Mouse (Mus musculus) liver, postnatal 0 days (tissue): ENCODE results near the gene Oxct2a. TPM values are rescaled to one million over a fixed set of nuclear protein-coding genes. Genes with fewer than 3 reads are reported as not detected.

Source experiments
- ATAC-seq: fragments of 200-750 bp; cut with Nextera tagmentation; 2 replicates; pipeline ENCODE4 v1.8.0; 2017; ENCODE audit warnings: mild to moderate bottlenecking, moderate library complexity
- DNase-seq: peaks from one replicate; pipeline ENCODE4 v3.0.0-alpha.2; 2016
- H3K27ac ChIP-seq: fragments of 300-500 bp; sonication (generic); 2 replicates; pipeline ENCODE4 v1.5.1; 2014; ENCODE audit warnings: antibody characterized with exemption, moderate library complexity, mild to moderate bottlenecking, low read depth
- H3K27me3 ChIP-seq: fragments of 300-500 bp; sonication (generic); 2 replicates; pipeline ENCODE4 v1.6.1; 2014; ENCODE audit warnings: low read length, control low read depth, mixed read lengths; ENCODE audit not compliant: insufficient read depth
- H3K36me3 ChIP-seq: fragments of 300-500 bp; sonication (generic); replicated peaks from 2 replicates; pipeline ENCODE4 v1.6.1; 2014; ENCODE audit warnings: mild to moderate bottlenecking, control low read depth, low read length, moderate library complexity, mixed read lengths; ENCODE audit not compliant: insufficient read depth
- H3K4me1 ChIP-seq: fragments of 300-500 bp; sonication (generic); 2 replicates; pipeline ENCODE4 v1.6.1; 2014; ENCODE audit warnings: antibody characterized with exemption, mild to moderate bottlenecking, control low read depth; ENCODE audit not compliant: insufficient read depth
- H3K4me2 ChIP-seq: fragments of 300-500 bp; sonication (generic); 2 replicates; pipeline ENCODE4 v1.6.1; 2014; ENCODE audit warnings: low read depth, mild to moderate bottlenecking, low read length, moderate library complexity, mixed read lengths
- H3K4me3 ChIP-seq: fragments of 300-500 bp; sonication (generic); 2 replicates; pipeline ENCODE4 v1.5.1; 2014; ENCODE audit warnings: low read depth, low read length
- H3K9ac ChIP-seq: fragments of 300-500 bp; sonication (generic); replicated peaks from 2 replicates; pipeline ENCODE4 v1.6.1; 2014; ENCODE audit warnings: mild to moderate bottlenecking, moderate library complexity
- H3K9me3 ChIP-seq: fragments of 300-500 bp; sonication (generic); 2 replicates; pipeline ENCODE4 v1.6.1; 2016; ENCODE audit warnings: mild to moderate bottlenecking, control low read depth, low read length, mixed read lengths
- CTCF ChIP-seq: sonication (generic); IDR thresholded peaks from 2 replicates; pipeline ENCODE4 v1.5.1; 2016; ENCODE audit warnings: antibody characterized with exemption, low read depth
- EP300 ChIP-seq: IDR thresholded peaks from 2 replicates; pipeline ENCODE4 v1.6.1; 2016; ENCODE audit warnings: antibody characterized with exemption, low read depth, mild to moderate bottlenecking
- WGBS: fragments of 180-500 bp; shearing (Covaris S2); extraction: QIAGEN DNeasy Blood & Tissue Kit; methylation state at CpG from one replicate; pipeline ENCODE4 v1.1.7; 2014; ENCODE audit not compliant: insufficient replicate concordance; 5-methylcytosine and 5-hydroxymethylcytosine counted together
- polyA plus RNA-seq: library from polyadenylated mRNA; unstranded; fragments of >200 nt; fragmentation: Nextera tagmentation; extraction: Ambion mirVana; gene quantifications from 2 replicates; pipeline ENCODE4 v1.2.1, GENCODE M21; 2015

Gene Oxct2a
- polyA plus RNA-seq, 1 experiment from 2014 or later = not detected

DNA sequence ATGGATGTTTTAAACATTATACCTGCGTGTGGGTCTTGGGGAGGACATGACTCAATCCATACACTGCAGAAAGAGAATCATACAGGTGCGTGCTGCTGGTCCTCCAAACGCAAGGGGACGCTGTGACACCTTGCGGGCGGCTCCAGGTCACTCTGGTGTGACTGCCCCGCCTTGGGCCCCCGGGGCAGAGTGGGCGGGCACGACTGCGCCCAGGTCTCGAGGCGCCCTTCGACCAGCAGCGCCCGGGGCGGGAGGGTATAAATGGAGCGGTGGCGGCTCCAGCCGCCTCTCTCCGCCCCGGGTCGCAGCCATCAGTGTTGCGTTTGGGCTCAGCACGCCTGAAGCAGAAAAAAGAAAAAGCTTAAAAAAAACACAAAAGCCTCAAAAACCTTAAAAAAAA, 40.9 kb downstream of the Oxct2a start:
- no peaks in the 10 kb centered on the region for H3K9me3 ChIP-seq
- peak overlapping the region; percentile 83; the same call in 1 of the 2 replicates for H3K4me2 ChIP-seq
- ATAC-seq = peak; percentile 91
- under 1% methylated on average over 25 of the region's 25 CpGs for WGBS
- H3K9ac ChIP-seq = peak overlapping the region; percentile 73
- peak overlapping the region; percentile 68 for H3K4me3 ChIP-seq
- peak overlapping the region; percentile 77 for H3K27ac ChIP-seq
- DNase-seq = peak; percentile 95
- H3K27me3 ChIP-seq = no peaks in the 10 kb centered on the region
- H3K4me1 ChIP-seq = peaks cover 34% of the 10 kb centered on the region
- TF ChIP-seq CTCF = peak; percentile 98
- peak; percentile 33; the same call in 1 of the 2 replicates for TF ChIP-seq EP300
- peaks cover 23% of the 10 kb centered on the region for H3K36me3 ChIP-seq

DNA sequence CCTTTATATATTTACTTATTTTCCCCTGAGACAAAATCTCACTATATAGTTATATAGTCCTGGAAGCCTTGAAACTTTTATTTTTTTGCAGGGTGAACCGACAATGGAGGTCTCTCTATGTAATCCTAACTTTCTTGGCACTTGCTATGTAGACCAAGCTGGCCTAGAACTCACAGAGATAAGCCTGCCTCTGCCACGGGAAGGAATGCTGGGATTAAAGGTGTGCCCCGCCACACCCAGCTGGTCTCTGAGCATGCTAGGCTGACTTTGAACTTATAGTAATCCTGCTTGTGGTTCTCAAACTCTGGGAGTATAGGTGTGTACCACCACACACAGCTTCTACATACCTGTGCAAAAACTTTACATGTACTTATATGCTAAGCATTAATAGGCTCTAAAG, 43.3 kb downstream of the Oxct2a start:
- H3K36me3 ChIP-seq = peaks cover 3% of the 10 kb centered on the region; the same call in 1 of the 2 replicates
- peaks cover 21% of the 10 kb centered on the region for H3K4me1 ChIP-seq
- ATAC-seq (no peak), DNase-seq (no peak)
- H3K9me3 ChIP-seq = no peaks in the 10 kb centered on the region
- no peak overlapping the region for H3K4me2 ChIP-seq
- no peak overlapping the region for H3K9ac ChIP-seq
- no peaks in the 10 kb centered on the region for H3K27me3 ChIP-seq
- H3K4me3 ChIP-seq = no peak overlapping the region
- TF ChIP-seq EP300 (no peak), CTCF (no peak)
- WGBS = 58% methylated on average over 3 of the region's 3 CpGs
- no peak overlapping the region for H3K27ac ChIP-seq

Other genes with a start within 250 kb of the Oxct2a start
- 0.07 and 0.09 TPM in 2 replicates for gene Bmp8b, start 218.5 kb downstream of the Oxct2a start, polyA plus RNA-seq
- not detected in 2 replicates for gene Oxct2b, start 207.4 kb downstream of the Oxct2a start, polyA plus RNA-seq
- gene Ppie, start 183.7 kb downstream of the Oxct2a start, polyA plus RNA-seq = 25.4 and 26.6 TPM in 2 replicates
- not detected in 2 replicates for gene Hpcal4, start 140.4 kb downstream of the Oxct2a start, polyA plus RNA-seq
- not detected in 2 replicates for gene Nt5c1a, start 122.1 kb downstream of the Oxct2a start, polyA plus RNA-seq
- 0.78 and 0.81 TPM in 2 replicates for gene Heyl, start 90.1 kb downstream of the Oxct2a start, polyA plus RNA-seq
- 31.5 and 33.2 TPM in 2 replicates for gene Pabpc4, start 61.3 kb downstream of the Oxct2a start, polyA plus RNA-seq
- 0.11 and 0.21 TPM in 2 replicates for gene Bmp8a, start 19.6 kb upstream of the Oxct2a start, polyA plus RNA-seq